Mouse (Mus musculus) gastrocnemius, postnatal 36 days (tissue): ENCODE measurements around the gene Pced1a. TPM values are rescaled to one million over a fixed set of nuclear protein-coding genes. Genes with fewer than 3 reads are reported as not detected.

Experiments used
- DNase-seq, 2 experiments: peaks; one replicate each; pipeline ENCODE4 v3.0.0; 2022
- intact Hi-C: fragments of 180-260 bp; cut with DNase I; formaldehyde crosslinking; loops from one replicate; pipeline ENCODE4 v1.15.1; 2025
- long read RNA-seq, 2 experiments: library from polyadenylated mRNA; stranded (forward); transcript quantifications; one replicate each; pipeline ENCODE4 v2.0.0; 2021
- total RNA-seq, 2 experiments: library from RNA; stranded (reverse); gene quantifications; 2 replicates each; pipeline ENCODE4 v1.2.3; 2021

The Pced1a gene
- 1 to 10 TPM; 2.8 to 4.0 TPM for total RNA-seq
- long read RNA-seq, experiment 1, partial matches to known transcripts: 0 of 2 reads
- long read RNA-seq, experiment 1, other reads (novel, unspliced or antisense): 2 of 2 reads
- long read RNA-seq, experiment 2, partial matches to known transcripts: 0 of 2 reads
- long read RNA-seq, experiment 2, other reads (novel, unspliced or antisense): 2 of 2 reads

DNA sequence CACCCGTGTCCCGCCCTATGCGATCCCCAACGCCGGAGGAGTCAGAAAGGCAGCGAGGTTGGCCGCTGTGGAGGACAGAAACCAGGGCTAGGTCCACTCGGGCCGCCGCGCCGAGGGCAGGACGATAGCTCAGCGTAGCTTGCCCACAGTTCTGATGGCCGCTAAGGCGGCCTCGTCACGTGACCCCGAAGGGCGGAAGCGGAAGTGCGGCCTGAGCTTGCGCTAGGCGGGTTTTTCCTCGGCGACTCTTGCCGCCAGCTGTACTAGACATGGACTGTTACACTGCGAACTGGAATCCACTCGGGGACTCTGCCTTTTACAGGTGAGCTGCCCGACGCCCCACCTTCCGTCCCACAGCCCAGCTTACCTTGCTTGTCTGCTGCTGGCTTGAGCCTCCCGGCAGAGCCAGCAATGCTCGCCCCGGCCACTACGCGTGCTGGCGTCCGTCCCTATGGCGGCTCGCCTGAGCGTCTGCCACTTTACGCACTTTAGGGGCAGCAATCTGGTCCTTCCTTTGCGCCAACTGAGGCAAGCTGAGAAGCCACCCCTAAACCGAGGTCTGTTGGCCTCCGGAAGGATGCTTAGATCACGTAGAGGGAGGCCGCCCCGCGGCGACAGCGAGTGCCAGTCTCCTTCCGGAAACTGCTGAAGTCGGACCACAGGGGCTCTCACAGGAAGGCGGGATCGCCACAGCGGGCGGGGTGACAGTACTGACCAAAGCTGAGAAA, at the start of gene Pced1a, which contains the start of gene Vps16:
Gene Pced1a (minus strand): TSS at position 576 of the 728 bp plus-strand sequence.
Gene Vps16 (plus strand): TSS at position 214 of the 728 bp plus-strand sequence.
- DNase-seq: peak; percentile 90
- intact Hi-C loops: no loop called here

- no peak for DNase-seq
- intact Hi-C loops: no loop called here
Observed at GRCm38 (mm10) chr2:130472908-130473510, 48.5 kb upstream of the Pced1a start.

GRCm38 (mm10) chr2:130469935-130470334, 45.4 kb upstream of the Pced1a start:
- intact Hi-C loops: no loop called here
- DNase-seq: no peak

GRCm38 (mm10) chr2:130469366-130469765, 44.9 kb upstream of the Pced1a start:
- intact Hi-C loops: no loop called here
- DNase-seq: no peak

- no peak for DNase-seq
- intact Hi-C loops: no loop called here
Observed at GRCm38 (mm10) chr2:130466438-130466837, 41.9 kb upstream of the Pced1a start.

DNA sequence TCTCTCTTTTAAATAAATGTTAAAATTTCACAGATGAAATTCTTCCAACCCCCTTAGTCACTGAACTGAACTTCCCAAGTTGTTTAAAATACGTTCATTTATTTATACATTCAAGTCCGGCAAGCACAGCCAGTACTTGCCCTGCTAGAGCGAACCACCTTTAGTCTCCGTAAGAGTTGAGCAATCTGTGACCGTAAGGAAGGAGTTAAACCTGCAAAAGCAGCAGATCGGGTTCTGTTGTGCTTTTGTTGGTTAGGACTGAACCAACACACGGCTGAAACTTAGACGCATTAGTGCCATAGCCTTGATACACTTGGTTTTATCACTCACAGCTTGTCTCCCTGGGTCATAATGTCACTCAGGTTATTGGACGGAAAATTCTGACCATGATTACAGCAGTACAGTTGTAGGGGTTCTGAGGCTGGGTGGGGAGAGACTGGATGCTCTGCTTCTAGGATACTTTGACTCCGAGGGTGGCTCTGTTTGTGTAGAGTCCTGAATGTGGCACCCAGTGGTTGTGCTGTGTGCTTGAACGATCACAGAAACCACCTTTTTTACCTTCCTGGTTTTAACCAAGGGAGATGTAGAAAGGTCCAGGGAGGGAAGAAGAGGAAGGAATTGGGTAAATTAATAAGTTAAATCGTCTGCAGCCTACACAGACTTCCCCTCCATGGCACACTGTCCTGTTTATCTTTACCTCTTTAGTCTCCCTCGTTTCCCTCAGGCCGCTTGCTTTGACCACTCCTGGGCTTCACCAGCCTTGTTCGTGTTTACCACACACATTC, 37.0 kb upstream of the Pced1a start:
- no peak for DNase-seq
- intact Hi-C loops: no loop called here

DNA sequence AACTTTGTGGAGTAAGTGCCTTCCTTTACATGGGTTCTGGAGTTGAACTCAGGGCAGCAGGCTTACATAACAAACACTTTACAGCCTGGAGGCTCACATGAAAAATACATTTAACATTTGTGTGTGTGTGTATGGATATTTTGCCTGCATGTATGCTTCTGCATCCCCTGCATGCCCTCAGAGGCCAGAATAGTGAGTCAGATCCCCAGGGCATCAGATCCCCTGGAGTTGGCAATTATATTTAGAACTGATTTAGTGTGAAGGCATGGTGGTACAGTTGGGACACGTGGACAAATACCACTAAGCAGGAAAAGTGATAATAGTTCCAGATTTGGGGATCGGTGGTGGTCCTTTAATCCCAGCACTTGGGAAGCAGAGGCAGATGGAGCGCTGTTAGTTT, 35.1 kb upstream of the Pced1a start:
- intact Hi-C loops: no loop called here
- DNase-seq: no peak

DNA sequence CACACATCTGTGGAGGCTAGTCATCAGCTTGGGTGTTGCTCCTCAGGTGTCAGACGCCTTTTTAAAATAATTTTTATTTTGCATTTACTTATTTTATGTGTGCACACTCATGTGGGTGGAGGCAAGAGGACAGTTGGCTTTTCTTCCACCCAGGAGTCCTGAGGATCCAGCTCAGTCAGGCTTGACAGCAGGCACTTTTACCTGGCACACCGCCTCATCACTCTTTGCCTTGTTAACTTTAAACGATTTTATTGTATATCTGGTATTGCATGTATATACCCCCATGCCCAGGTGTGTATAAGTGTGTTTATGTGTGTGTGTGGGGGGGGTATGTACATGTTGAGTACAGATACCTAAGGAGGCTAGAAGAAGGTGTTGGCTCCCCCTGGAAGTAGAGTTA, 33.4 kb upstream of the Pced1a start:
- intact Hi-C loops: no loop called here
- no peak for DNase-seq

GRCm38 (mm10) chr2:130454748-130455370, 30.4 kb upstream of the Pced1a start:
- intact Hi-C loops: no loop called here
- no peak for DNase-seq

DNA sequence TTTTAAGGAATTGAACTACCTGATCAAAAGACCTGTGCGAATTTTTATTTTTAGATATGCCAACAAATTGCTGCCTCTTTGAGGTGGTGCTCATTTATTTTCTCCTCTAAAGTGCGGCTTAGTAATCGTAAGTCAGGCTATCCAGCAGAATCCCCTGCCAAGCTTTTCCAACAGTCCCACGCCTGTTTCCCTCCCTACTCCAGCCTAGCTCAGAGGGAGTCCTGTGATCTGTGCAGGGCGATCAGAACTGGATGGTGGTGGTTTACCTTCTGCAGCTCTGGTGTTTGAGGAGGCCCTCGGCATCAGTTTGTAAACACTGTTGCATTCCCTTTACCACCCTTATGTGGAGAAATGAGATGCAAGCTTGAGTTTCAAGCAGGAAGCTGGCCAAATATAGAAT, 28.9 kb upstream of the Pced1a start:
- intact Hi-C loops: no loop called here
- DNase-seq: no peak

GRCm38 (mm10) chr2:130452266-130452665, 27.8 kb upstream of the Pced1a start:
- intact Hi-C loops: no loop called here
- DNase-seq: no peak

- intact Hi-C loops: no loop called here
- no peak for DNase-seq
Observed at GRCm38 (mm10) chr2:130451727-130452090, 27.2 kb upstream of the Pced1a start.

DNA sequence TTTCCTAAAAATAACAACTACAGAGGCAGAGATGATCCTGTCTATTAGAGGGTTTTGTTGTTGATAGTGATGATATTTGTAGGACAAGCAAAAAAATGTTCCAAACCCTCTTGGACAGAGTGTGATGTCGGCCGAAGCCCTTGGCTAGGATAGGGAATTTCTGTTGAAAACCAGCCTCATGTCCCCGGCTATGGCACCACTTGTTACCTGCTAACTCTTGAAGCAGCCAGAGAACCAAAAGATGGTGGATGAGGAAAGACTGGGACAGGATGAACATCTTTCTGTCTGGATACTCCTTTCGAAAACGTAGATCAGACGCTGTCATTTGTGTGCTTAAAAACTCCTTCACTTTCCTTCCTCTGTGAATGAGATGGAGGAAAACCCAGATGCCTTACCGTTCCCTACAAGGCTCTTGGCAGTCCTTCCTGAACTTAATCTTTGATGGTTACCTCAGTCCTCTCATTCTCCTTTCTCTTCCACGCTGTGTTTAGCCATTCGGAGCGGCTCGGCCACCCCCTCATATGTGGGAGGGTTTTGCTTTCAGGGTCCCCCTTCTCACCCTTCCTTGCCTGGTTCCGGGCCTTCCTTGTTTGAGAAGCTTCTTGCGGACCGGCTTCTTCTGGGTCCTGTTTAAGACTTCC, 26.7 kb upstream of the Pced1a start:
- DNase-seq: no peak
- intact Hi-C loops: no loop called here

GRCm38 (mm10) chr2:130450434-130450796, 25.9 kb upstream of the Pced1a start:
- DNase-seq: peak; percentile 52 to 80
- intact Hi-C loops: no loop called here

DNA sequence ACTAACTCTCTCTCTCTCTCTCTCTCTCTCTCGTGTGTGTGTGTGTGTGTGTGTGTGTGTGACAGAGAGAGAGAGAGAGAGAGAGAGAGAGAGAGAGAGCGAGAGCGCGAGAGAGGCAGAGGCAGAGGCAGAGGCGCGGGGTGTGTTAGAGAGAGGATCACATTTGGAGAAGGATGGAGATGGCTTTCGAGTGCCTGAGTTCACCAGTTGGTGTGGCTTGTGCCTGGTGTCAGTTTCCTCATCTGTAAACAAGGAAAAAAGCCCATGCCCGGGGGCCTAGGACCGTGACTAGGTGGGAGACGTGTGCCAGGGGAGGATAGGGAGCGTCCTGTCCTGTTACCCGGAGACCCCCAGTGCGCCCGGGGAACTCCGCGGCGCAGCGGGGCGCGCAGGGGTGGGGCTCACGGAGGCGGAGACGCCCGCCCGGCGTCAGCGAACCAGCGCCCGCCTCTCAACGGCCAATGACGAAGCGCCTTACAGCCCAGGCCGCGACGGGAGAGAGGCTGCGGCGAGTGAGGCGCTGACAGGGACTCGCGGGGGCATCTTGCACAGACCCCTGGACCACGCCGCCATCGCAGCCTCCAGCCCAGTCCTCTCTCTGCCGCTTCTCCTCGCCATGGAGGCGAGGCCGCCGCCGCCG, 25.4 kb upstream of the Pced1a start, which contains the start of gene Ptpra:
Gene Ptpra (plus strand): TSS at position 485 of the 640 bp plus-strand sequence.
- intact Hi-C loops: no loop called here
- DNase-seq: peak; percentile 88 to 89

DNA sequence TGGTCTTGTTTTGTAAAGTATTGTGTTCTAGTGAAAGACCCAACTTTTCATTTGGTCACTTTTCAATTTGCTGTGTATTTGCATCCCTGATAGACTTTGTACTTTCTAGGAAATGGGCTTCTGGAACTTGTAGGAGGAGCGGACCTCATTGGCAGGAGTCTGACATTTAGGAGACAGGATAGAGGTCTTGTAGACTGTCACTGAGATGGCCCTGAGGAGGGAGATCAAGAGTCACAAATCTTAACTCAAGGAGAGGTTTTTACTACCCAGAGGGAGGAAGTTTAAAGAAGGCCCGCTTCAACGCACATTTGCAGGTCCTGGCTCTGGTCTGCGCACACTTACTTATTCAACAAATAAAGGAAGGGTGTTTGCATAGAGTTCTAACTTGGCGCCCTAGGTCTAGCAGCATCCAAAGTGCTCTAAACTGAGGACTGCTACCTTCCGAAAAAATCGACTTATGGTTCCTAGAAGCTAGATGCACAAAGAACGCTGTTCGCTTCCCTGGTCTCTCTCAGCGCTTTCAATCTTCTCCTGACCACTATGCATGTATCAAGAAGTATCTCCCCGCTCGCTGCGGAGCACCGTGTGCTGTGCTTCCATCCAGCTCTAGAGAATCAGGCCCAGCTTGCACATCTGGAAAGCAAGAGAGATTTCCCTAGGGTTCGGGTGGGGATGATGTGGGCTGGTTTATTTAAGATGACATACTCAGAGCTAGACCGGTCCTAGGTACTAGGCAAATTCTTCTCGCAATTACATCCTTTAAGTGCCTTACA, 24.7 kb upstream of the Pced1a start:
- no peak for DNase-seq
- intact Hi-C loops: no loop called here

- intact Hi-C loops: no loop called here
- DNase-seq: no peak
Observed at GRCm38 (mm10) chr2:130448449-130448848, 23.9 kb upstream of the Pced1a start.

- intact Hi-C loops: no loop called here
- DNase-seq: no peak
Observed at GRCm38 (mm10) chr2:130442162-130442561, 17.7 kb upstream of the Pced1a start.
